Mouse (Mus musculus): ENCODE measurements around the gene Sox18.

- TF ChIP-seq CTCF (IDR thresholded peaks at IDR 0.05; ENCODE audit: control insufficient read depth, insufficient read depth, insufficient read length) (no peak), MYOD1 (IDR thresholded peaks at IDR 0.05; ENCODE audit: control insufficient read depth, insufficient read length, low read depth) (no peak)
Measured at GRCm38 (mm10) chr2:181658528-181658927, 12.9 kb downstream of the Sox18 start.

All from C2C12 (cell line).